Mouse (Mus musculus): ENCODE data around the gene Rptor.

The Rptor gene

DNA sequence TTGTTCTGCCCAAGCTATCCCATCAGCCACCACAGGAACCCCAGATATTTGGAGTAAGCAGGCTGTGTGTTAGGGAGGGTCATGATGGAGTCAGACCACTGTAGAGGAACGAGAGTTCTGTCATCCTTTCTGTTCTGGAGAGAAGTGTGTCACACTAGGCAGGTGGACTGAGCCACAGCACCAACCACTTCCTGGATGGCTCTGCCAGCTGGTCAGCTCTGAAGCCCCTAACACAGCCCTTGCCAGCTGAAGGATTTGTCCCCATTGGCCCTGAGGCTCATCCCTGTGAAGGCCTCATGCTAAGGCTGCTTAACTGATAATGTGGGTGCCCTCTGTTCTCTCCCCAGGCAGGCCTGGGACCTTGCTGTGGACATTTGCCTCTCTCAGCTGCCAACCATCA is 208.9 kb downstream of the Rptor start:
- no peak for DNase-seq (ENCODE audit: low read depth)

- DNase-seq (ENCODE audit: low read depth) = no peak
Observed at GRCm38 (mm10) chr11:119812093-119812492, 209.4 kb downstream of the Rptor start.

DNA sequence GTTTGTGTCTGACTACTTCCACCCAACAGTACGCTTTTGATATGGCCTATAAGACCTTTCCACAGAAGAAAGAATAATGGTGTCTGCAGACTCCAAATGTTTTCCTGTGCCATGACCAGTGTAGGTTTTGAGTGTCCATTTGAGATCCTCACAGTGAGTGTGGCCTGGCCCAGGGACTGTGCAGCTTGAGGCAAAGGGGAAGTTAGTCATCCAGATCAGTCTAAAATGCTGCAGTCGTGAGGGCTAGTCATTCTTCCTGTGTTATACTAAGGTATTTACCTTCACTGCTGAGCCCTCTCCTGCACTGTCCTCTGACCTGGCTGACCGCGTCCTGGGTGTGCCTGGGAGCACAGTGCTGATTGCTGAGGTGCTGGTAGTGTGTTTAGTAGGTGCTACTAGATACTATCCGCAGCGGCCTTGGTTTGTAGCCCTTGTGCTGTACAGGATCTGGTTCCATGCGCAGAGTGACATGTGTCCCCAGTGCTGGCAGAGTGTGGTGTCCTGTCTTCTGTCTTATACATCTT is 211.4 kb downstream of the Rptor start:
- DNase-seq (ENCODE audit: low read depth) = no peak

- DNase-seq (ENCODE audit: low read depth) = no peak
Observed at GRCm38 (mm10) chr11:119816798-119817361, 214.2 kb downstream of the Rptor start.

DNA sequence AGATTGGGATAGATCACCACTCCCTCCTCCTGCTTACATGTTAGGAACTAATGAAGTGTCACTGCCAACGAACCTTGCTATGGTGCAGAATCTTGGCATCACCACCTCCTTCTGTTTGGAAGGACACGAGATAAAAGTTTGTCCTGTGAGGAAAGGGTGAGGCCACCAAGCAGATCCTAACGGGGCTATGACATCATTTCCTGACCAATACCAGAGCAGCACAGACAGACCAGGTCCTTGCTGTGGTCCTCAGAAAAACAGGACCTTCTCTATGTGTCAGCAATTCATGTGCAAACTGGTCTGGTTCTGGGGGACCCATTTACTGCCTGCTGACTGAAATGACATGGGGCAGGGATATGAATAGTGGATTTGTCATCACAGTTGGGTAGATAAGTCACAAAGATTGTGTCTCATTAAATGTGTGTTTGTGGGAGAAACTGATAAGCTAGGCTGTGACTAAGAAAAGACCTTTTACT is 214.7 kb downstream of the Rptor start:
- DNase-seq (ENCODE audit: low read depth) = no peak

DNA sequence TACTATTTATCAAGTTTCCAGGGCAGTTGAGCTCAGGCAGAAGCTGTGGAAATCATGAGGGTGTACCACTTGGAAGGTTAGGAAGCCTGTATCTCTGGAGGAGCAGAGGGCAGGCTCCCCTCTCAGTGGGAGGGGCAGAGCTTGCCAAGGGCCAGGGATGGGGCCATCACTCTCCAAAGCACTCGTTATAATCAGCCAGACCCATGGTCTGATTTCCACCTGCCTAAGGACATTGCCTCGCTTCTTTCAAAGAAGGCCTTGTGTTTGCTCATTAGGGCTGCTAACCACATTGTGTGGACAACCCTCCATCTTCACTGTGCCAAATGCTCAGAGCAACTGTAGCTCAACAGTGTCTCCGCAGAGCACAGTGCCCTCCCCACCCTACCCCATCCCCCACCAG is 215.2 kb downstream of the Rptor start:
- no peak for DNase-seq (ENCODE audit: low read depth)

GRCm38 (mm10) chr11:119821514-119821913 is 218.8 kb downstream of the Rptor start:
- DNase-seq (ENCODE audit: low read depth) = no peak

DNA sequence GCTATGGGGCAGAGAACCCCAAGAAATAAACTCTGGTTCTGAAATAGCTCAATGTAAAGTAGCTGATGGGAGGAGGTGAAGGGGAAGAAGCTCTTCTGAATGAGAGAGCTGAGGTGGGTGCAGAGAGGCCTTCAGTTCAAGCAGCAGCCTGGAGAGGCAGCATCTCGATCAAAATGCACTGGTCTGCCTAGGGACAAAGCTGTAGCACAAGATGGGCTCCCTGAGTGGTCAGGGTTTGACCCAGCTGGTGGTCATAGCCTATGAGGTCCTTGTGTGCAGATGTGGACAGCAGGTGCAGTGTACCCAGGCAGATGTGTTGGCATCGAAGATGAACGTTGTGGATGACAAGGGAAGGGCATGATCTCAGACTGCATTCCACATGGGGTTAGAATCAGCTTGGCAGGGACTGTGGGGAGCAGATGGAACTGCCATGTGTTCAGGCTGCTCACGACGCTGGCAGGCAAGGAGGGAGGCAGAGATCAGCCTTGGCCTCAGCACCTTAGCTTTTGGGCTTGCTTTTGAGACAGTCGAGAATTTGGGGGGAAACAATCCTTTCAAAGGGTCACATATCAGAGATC is 221.5 kb downstream of the Rptor start:
- no peak for DNase-seq (ENCODE audit: low read depth)

DNA sequence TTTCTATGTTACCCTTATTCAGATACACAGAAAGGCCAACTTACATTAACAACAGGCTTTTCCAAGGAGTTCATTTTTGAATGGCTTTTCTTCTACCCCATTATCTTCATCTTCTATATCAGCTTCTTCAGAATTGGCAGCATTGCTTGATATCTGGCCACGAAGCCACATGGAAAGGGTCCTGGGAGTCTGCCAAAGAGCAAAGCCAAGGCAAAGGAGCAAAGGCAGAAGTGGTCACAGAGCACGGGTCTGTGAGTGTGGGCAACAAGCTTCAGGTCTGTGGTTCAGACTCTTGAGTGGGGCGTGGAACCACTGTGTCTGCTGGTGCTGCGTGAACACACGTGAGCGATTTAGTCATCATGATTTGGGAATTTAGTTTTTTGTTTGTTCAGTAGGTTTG is 223.1 kb downstream of the Rptor start:
- DNase-seq (ENCODE audit: low read depth) = no peak

GRCm38 (mm10) chr11:119826239-119826638 is 223.5 kb downstream of the Rptor start:
- no peak for DNase-seq (ENCODE audit: low read depth)

- DNase-seq (ENCODE audit: low read depth) = no peak
Observed at GRCm38 (mm10) chr11:119829116-119829515, 226.4 kb downstream of the Rptor start.

DNA sequence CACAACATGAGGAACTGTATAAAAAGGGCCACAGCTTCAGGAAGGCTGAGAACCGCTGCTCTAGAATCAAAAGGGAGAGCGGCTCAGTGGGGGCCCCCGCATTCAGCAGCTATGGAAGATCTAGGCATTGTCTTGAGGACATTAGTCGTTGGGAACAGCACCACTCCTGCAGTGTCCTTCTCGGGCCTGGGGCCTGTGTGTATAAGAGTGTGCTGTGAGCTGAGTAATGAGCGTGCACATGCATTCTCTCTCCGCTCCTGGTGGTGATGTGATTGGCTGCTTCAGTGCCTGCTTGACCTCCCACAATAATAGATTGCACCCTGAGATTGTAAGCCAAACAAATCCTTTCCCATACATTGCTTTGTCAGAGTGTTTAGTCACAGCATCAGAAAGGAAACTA is 229.0 kb downstream of the Rptor start:
- no peak for DNase-seq (ENCODE audit: low read depth)

- DNase-seq (ENCODE audit: low read depth) = no peak
Observed at GRCm38 (mm10) chr11:119833311-119833710, 230.6 kb downstream of the Rptor start.

GRCm38 (mm10) chr11:119833877-119834804 is 231.4 kb downstream of the Rptor start:
- peak; percentile 43 for DNase-seq (ENCODE audit: low read depth)

DNA sequence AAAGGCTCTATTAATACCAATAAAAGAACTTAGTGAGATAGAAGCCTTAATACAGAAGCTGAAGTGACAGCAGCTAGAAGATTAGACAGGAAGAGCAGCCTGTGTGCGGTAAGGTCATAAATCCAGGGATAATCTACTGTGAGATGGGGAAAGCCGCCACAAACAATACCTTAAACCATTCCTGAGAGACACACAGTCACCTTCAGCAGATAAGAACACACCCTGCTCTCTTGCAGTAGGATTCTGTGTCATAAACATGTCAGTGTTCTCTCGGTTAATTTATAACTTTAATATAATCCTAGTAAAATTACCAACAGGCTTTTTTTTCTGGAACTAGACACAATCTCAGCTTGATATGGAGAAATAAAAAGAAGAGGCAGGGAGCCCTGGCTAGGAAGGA is 233.6 kb downstream of the Rptor start:
- DNase-seq (ENCODE audit: low read depth) = no peak

GRCm38 (mm10) chr11:119837786-119838185 is 235.1 kb downstream of the Rptor start:
- DNase-seq (ENCODE audit: low read depth) = no peak

- DNase-seq (ENCODE audit: low read depth) = no peak
Observed at GRCm38 (mm10) chr11:119839411-119840342, 237.0 kb downstream of the Rptor start.

DNA sequence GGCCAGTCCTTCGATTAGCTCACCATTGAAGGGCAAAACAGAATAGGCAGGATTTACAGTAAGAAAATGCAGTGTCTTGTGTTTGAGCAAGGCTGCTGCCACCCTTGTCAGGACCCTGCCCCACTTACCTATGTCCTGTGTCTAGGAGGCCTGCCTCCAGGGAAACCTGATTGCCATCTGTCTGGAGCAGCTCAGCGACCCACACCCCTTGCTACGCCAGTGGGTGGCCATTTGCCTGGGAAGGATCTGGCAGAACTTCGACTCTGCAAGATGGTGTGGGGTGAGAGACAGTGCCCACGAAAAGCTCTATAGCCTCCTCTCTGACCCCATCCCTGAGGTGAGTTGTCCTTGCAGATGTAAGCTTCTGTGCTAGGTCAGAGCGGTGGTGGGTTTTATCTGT is 243.9 kb downstream of the Rptor start:
- DNase-seq (ENCODE audit: low read depth) = no peak

GRCm38 (mm10) chr11:119847076-119847475 is 244.4 kb downstream of the Rptor start:
- DNase-seq (ENCODE audit: low read depth) = peak; percentile 64

DNA sequence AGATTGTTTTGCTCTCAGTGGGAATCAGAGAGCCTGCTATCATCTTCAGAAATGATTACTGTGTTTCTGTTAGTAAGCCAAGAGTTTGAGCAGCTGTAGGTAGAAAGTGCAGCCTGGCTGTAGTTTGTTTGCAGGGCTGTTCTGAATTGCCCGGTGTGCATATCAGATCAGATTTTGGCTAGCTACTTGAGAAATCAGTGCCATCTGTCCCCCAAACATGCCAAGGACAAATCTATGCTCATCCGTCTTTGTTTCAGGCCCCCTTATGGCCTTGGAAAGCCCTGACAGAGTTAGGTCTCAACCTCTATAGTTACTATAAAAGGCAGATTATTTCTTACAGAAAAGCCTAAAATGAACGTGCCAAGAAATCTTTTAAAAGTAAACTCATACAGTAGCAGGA is 244.9 kb downstream of the Rptor start:
- no peak for DNase-seq (ENCODE audit: low read depth)

- no peak for DNase-seq (ENCODE audit: low read depth)
Observed at GRCm38 (mm10) chr11:119848189-119848588, 245.5 kb downstream of the Rptor start.

DNA sequence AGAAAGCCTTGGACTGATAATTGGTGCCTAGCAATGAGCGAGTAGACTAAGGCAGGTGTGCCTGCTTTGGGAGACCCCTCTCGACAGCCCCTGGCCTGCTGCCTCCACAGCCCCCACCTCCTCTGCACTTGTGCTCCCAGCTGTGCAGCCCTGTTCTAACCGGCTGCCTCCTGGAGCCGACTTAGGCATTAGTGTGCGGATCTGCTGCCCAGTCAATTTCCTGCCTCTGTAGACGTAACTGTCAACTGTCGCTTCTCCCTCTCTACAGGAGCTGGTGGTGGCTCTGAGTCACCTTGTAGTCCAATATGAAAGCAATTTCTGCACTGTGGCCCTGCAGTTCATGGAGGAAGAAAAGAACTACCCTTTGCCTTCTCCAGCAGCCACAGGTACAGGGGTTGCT is 253.3 kb downstream of the Rptor start:
- peak; percentile 49 for DNase-seq (ENCODE audit: low read depth)

Measured in naive thymus-derived CD4-positive, alpha-beta T cell, adult 2 months (primary cell).